Mouse (Mus musculus) midbrain, embryonic 10.5 days (tissue): ENCODE results near the gene Gli1. TPM values are rescaled to one million over a fixed set of nuclear protein-coding genes. Genes with fewer than 3 reads are reported as not detected.

ENCODE experiments used
- DNase-seq: peaks from one replicate; pipeline ENCODE4 v3.0.0-alpha.2; 2017; ENCODE audit warnings: low spot score
- H3K27ac ChIP-seq: fragments of 300-500 bp; sonication (generic); replicated peaks from 2 replicates; pipeline ENCODE4 v1.5.1; 2016; ENCODE audit warnings: mild to moderate bottlenecking
- H3K27me3 ChIP-seq: fragments of 300-500 bp; sonication (generic); 2 replicates; pipeline ENCODE4 v1.6.1; 2016; ENCODE audit warnings: low read depth, mild to moderate bottlenecking; ENCODE audit not compliant: poor library complexity, severe bottlenecking
- H3K36me3 ChIP-seq: fragments of 300-500 bp; sonication (generic); 2 replicates; pipeline ENCODE4 v1.6.1; 2016; ENCODE audit warnings: mild to moderate bottlenecking, moderate library complexity
- H3K4me1 ChIP-seq: fragments of 300-500 bp; sonication (generic); 2 replicates; pipeline ENCODE4 v1.6.1; 2016
- H3K4me3 ChIP-seq: fragments of 300-500 bp; sonication (generic); 2 replicates; pipeline ENCODE4 v1.5.1; 2016; ENCODE audit warnings: mild to moderate bottlenecking, moderate library complexity
- H3K9me3 ChIP-seq: fragments of 300-500 bp; sonication (generic); replicated peaks from 2 replicates; pipeline ENCODE4 v1.6.1; 2016; ENCODE audit warnings: mild to moderate bottlenecking
- WGBS: fragments of 180-500 bp; shearing (Covaris S2); methylation state at CpG from one replicate; pipeline ENCODE4 v1.1.7; 2016; 5-methylcytosine and 5-hydroxymethylcytosine counted together
- polyA plus RNA-seq: library from polyadenylated mRNA; unstranded; fragments of >200 nt; fragmentation: Nextera tagmentation; extraction: Ambion mirVana; gene quantifications from 2 replicates; pipeline ENCODE4 v1.2.1, GENCODE M21; 2016

Gli1 gene
- polyA plus RNA-seq, 1 experiment from 2014 or later = 11.0 TPM

- 66% methylated on average over 5 of the region's 5 CpGs for WGBS
Measured at GRCm38 (mm10) chr10:127291881-127292638, 49.7 kb downstream of the Gli1 start.

GRCm38 (mm10) chr10:127290930-127291880 lies 50.6 kb downstream of the Gli1 start:
- no peaks in the 10 kb centered on the region for H3K9me3 ChIP-seq
- DNase-seq = no peak
- H3K36me3 ChIP-seq = peaks cover 48% of the 10 kb centered on the region
- peaks cover 60% of the 10 kb centered on the region for H3K4me1 ChIP-seq
- H3K27ac ChIP-seq = peak overlapping the region; percentile 97
- peak overlapping the region; percentile 65 for H3K4me3 ChIP-seq
- no peaks in the 10 kb centered on the region for H3K27me3 ChIP-seq
- 5% methylated on average over 19 of the region's 19 CpGs for WGBS

More at GRCm38 (mm10) chr10:127291881-127292638, 49.7 kb downstream of the Gli1 start:
- H3K27me3 ChIP-seq = no peaks in the 10 kb centered on the region
- H3K4me1 ChIP-seq = peaks cover 52% of the 10 kb centered on the region
- peaks cover 48% of the 10 kb centered on the region for H3K36me3 ChIP-seq
- H3K27ac ChIP-seq = peak overlapping the region; percentile 97
- peak overlapping the region; percentile 65 for H3K4me3 ChIP-seq
- H3K9me3 ChIP-seq = no peaks in the 10 kb centered on the region
- no peak for DNase-seq

GRCm38 (mm10) chr10:127290307-127290929 lies 51.4 kb downstream of the Gli1 start:
- H3K4me1 ChIP-seq = peaks cover 68% of the 10 kb centered on the region
- peak; percentile 100 for DNase-seq
- WGBS = under 1% methylated on average over 44 of the region's 47 CpGs
- peak overlapping the region; percentile 65 for H3K4me3 ChIP-seq
- peak overlapping the region; percentile 97 for H3K27ac ChIP-seq
- H3K9me3 ChIP-seq = no peaks in the 10 kb centered on the region
- peaks cover 48% of the 10 kb centered on the region for H3K36me3 ChIP-seq
- H3K27me3 ChIP-seq = no peaks in the 10 kb centered on the region

- H3K9me3 ChIP-seq = no peaks in the 10 kb centered on the region
- peak; percentile 51 for DNase-seq
- WGBS = 2% methylated on average over 15 of the region's 15 CpGs
- no peaks in the 10 kb centered on the region for H3K27me3 ChIP-seq
- H3K4me3 ChIP-seq = peak overlapping the region; percentile 65
- H3K27ac ChIP-seq = peak overlapping the region; percentile 97
- H3K4me1 ChIP-seq = peaks cover 76% of the 10 kb centered on the region
- H3K36me3 ChIP-seq = peaks cover 48% of the 10 kb centered on the region
Measured at GRCm38 (mm10) chr10:127289573-127290191, 52.1 kb downstream of the Gli1 start.

- peak within 1 kb of the TSS; percentile 65 for H3K4me3 ChIP-seq
- H3K27me3 ChIP-seq = no peaks in the 10 kb centered on the region
- DNase-seq = peak; percentile 93
- H3K27ac ChIP-seq = peak within 1 kb of the TSS; percentile 97
- WGBS = 0% methylated on average over 34 of the region's 65 CpGs
- no peaks in the 10 kb centered on the region for H3K9me3 ChIP-seq
- H3K36me3 ChIP-seq = peaks cover 48% of the 10 kb centered on the region
- H3K4me1 ChIP-seq = peaks cover 79% of the 10 kb centered on the region
Measured at GRCm38 (mm10) chr10:127288800-127289572, 52.8 kb downstream of the Gli1 start, which contains the start of gene Mbd6. TSS of gene Mbd6 (minus strand) at chr10:127289018.

- no peaks in the 10 kb centered on the region for H3K27me3 ChIP-seq
- H3K4me1 ChIP-seq = peaks cover 85% of the 10 kb centered on the region
- peak overlapping the region; percentile 97 for H3K27ac ChIP-seq
- 2% methylated on average over 18 of the region's 28 CpGs for WGBS
- no peaks in the 10 kb centered on the region for H3K9me3 ChIP-seq
- no peak for DNase-seq
- peaks cover 48% of the 10 kb centered on the region for H3K36me3 ChIP-seq
- peak overlapping the region; percentile 65 for H3K4me3 ChIP-seq
Measured at GRCm38 (mm10) chr10:127288328-127288799, 53.4 kb downstream of the Gli1 start.

- H3K4me3 ChIP-seq = peak overlapping the region; percentile 65
- 0% methylated on average over 3 of the region's 3 CpGs for WGBS
Measured at GRCm38 (mm10) chr10:127287936-127288293, 53.9 kb downstream of the Gli1 start.

GRCm38 (mm10) chr10:127287271-127287935 lies 54.4 kb downstream of the Gli1 start:
- H3K36me3 ChIP-seq = peaks cover 50% of the 10 kb centered on the region
- no peaks in the 10 kb centered on the region for H3K9me3 ChIP-seq
- peak overlapping the region; percentile 65 for H3K4me3 ChIP-seq
- no peak for DNase-seq
- H3K27me3 ChIP-seq = no peaks in the 10 kb centered on the region
- H3K4me1 ChIP-seq = peaks cover 77% of the 10 kb centered on the region
- WGBS = 83% methylated on average over 15 of the region's 15 CpGs
- H3K27ac ChIP-seq = peak overlapping the region; percentile 97

More at GRCm38 (mm10) chr10:127287936-127288293, 53.9 kb downstream of the Gli1 start:
- Histone ChIP-seq H3K9me3 (no peaks in the 10 kb centered on the region), H3K27me3 (no peaks in the 10 kb centered on the region), H3K4me1 (peaks cover 82% of the 10 kb centered on the region), H3K36me3 (peaks cover 48% of the 10 kb centered on the region), H3K27ac (peak overlapping the region; percentile 97)
- no peak for DNase-seq

- peak; percentile 44 for DNase-seq
Measured at GRCm38 (mm10) chr10:127286730-127287129, 55.0 kb downstream of the Gli1 start.

GRCm38 (mm10) chr10:127286194-127286593 lies 55.6 kb downstream of the Gli1 start:
- peak overlapping the region; percentile 65; the same call in 1 of the 2 replicates for H3K4me3 ChIP-seq
- 80% methylated on average over 7 of the region's 7 CpGs for WGBS

More at GRCm38 (mm10) chr10:127286730-127287129, 55.0 kb downstream of the Gli1 start:
- H3K9me3 ChIP-seq = no peaks in the 10 kb centered on the region
- peaks cover 73% of the 10 kb centered on the region for H3K4me1 ChIP-seq
- H3K27ac ChIP-seq = peak overlapping the region; percentile 70
- H3K4me3 ChIP-seq = peak overlapping the region; percentile 65
- 54% methylated on average over 7 of the region's 7 CpGs for WGBS
- peaks cover 57% of the 10 kb centered on the region for H3K36me3 ChIP-seq
- no peaks in the 10 kb centered on the region for H3K27me3 ChIP-seq

GRCm38 (mm10) chr10:127285644-127286043 lies 56.1 kb downstream of the Gli1 start:
- Histone ChIP-seq H3K9me3 (no peaks in the 10 kb centered on the region), H3K4me1 (peaks cover 65% of the 10 kb centered on the region), H3K4me3 (peak overlapping the region; percentile 65; the same call in 1 of the 2 replicates), H3K27me3 (no peaks in the 10 kb centered on the region), H3K27ac (peak overlapping the region; percentile 70), H3K36me3 (peaks cover 68% of the 10 kb centered on the region)
- no peak for DNase-seq
- 82% methylated on average over 13 of the region's 13 CpGs for WGBS

More at GRCm38 (mm10) chr10:127286194-127286593, 55.6 kb downstream of the Gli1 start:
- H3K27me3 ChIP-seq = no peaks in the 10 kb centered on the region
- peaks cover 67% of the 10 kb centered on the region for H3K4me1 ChIP-seq
- DNase-seq = no peak
- H3K9me3 ChIP-seq = no peaks in the 10 kb centered on the region
- H3K27ac ChIP-seq = peak overlapping the region; percentile 70
- H3K36me3 ChIP-seq = peaks cover 62% of the 10 kb centered on the region
